Mouse (Mus musculus) layer of hippocampus, postnatal 10 days (tissue): ENCODE data around the gene Anxa9. TPM values are rescaled to one million over a fixed set of nuclear protein-coding genes. Genes with fewer than 3 reads are reported as not detected.
"Not testable (repeated sequence)": the region's sequence is repeated elsewhere in the genome, so short reads cannot be mapped to it uniquely, and the experiment has no call there.

Experiments
- DNase-seq, 2 experiments: peaks; one replicate each; pipeline ENCODE4 v3.0.0; 2021; ENCODE audit warnings: low spot score in 2 of 2
- long read RNA-seq: library from polyadenylated mRNA; stranded (forward); transcript quantifications from one replicate; pipeline ENCODE4 v2.0.0, GENCODE M21; 2023
- total RNA-seq, 2 experiments: library from RNA; stranded (reverse); gene quantifications; 2 replicates each; pipeline ENCODE4 v1.2.3; 2021

Anxa9 gene
- total RNA-seq = under 1 TPM; 0.65 to 0.75 TPM
- long read RNA-seq = 0 reads

DNA sequence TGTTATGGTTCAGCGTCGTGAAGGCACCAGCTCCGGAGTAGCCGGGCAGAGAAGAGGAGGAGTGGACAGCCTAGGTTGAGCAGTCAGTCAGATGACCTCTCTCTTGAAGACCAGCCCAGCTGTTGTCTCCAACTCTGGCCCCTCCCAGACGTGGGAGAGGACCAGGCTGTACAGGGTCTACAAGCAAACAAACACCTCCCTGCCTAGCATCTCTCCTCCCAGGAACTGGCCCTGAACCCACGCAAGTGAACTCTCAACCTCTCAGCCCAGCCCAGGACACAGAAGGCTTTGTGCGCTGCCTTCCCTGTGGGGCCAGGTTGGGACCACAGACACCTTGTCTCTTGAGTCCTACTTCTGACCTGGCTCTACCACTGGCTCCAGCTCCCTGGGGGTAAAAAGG, at the start of gene Anxa9:
Gene Anxa9 (minus strand): TSS at position 77 of the 400 bp plus-strand sequence.
- no peak for DNase-seq

DNA sequence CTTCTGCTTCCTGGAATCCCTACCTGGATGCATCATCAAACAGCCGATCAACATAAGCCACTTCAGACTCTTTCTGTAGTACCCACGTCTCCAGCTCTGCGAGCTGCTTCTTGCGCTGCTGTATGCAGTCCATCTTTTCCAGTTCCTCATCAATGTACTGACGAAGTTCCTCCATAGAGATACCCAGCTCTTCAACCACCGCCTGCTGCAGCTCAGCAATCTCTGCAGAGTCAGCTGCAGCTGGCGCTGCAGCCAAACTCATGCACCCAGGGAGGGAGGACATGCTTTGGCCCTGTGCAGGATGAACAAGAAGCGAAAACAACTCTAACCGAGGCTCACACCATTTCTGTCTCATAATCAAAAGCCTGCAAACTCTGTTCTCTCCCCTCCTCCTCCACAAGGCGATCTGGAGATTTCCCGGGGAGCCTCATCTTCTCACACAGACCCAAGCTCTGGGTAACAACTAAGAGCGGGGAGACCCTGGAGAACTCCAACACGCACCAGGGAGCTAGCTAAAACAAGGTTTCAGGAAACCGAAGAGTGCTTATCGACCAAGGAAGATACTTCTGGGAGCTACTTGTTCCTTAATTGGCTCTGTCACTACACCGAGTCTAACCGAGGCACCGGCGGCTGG, 49.1 kb upstream of the Anxa9 start:
- not testable (repeated sequence) for DNase-seq

DNA sequence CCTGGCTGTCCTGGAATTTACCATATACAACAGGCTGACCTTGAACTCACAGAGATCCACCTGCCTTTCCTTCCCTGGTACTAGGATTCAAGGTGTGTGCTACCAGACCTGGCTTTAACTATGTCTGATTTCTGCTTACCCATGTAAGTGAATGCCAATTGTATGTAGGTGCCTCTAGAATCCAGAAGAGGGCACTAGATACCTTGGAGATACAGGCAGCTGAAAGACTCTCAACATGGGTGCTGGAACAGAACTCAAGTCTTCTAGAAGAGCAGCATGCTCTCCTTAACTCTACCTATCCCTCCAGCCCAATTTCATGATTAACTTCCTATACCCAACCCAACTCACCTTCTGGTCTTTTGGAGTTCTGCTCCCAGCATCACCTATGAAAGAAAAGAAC, 42.5 kb upstream of the Anxa9 start:
- DNase-seq = no peak

DNA sequence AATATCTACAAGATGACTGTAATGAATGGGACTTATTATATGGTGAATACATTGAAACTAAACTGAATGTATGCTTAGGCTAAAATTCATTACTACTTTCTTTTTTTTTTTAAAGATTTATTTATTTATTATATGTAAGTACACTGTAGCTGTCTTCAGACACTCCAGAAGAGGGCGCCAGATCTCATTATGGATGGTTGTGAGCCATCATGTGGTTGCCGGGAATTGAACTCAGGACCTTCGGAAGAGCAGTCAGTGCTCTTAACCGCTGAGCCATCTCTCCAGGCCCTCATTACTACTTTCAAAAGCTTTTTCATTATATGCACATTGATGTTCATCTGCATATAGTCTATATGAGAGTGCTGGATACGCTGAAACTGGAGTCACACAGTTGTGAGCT, 41.4 kb upstream of the Anxa9 start:
- not testable (repeated sequence) for DNase-seq

DNA sequence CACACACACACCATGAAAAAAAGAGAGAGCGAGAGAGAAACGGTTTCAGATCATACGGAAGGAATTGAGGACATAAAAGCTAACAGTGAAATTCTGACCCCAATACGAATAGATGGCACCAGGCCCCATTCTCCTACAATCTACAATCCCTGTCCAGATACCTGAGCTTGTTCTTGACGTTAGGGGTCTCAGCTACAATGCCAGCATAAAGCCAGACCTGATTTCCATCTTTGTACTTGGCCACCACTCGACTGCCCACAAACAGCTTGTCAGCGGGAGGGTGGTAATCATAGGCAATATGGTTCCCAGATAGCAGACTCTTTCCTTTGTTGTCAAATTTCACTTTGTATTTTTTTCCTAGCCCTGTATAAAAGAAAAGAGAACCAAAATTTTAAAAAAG, 39.5 kb upstream of the Anxa9 start:
- no peak for DNase-seq

DNA sequence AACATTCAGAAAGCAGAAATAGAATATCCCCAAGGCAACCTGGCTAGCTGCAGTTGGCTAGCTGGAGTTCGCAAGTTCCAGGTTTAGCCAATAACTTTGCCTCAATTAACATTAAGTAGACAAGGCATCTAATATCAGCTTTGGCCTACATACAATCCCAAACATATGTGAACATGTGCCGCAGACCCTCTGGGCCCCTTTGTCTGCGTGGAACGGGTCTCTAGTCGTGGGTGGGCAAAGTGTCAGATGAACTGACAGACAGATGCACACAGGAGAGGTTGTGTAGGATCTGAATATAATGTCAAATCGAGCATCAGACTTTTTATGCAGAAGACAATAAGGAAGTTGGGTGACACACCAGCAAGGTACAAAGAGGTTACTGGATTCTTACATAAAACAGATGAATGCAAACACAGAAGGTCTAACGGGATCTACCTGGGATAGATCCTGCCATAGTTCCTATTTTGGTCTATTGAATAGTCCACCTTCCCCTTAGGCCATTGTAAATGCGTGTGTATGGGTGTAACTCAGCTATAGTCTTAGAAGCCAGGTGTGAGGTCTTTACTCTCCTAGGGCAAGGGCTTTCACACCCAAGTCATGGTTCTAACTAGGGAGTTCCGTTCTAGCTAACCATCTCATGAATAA, 36.5 kb upstream of the Anxa9 start:
- not testable (repeated sequence) for DNase-seq

DNA sequence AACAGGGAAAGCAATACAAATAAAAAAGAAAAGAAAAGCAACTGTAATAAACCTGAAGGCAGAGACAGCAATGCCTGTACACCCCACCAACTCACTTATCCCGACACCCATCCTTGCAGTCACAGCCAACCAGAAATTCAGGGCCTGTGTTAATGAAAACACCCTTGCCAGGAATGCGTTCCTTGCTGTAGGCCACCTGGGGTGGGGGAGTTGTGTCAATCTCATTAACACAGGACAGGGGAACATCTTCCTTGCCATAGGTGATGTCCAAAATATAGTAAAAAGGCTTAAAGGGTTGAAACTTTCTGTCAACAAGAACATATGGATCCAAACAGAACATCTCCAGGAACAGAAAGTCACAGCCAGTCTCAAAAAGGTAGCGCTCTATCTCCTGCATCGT, 31.3 kb upstream of the Anxa9 start:
- DNase-seq = no peak

DNA sequence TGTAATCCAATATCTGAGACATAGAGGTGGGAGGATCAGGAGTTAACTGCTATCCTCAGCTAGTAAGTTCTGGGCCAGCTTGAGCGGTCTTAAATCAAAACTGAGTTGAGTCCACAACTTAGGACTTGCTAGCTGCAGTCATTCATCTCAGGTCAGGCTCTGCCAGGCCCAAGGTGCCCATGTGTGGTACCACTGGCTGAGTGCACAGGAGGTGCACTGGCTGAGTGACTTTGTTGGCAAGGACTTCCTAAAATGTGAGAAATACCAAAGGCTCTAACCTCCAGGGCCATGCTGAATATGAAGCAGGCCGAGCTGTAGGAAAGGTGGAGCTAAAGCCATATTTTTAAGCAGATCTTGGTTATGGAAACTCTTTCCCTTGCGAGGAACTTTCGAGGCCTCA, 30.4 kb upstream of the Anxa9 start:
- no peak for DNase-seq

DNA sequence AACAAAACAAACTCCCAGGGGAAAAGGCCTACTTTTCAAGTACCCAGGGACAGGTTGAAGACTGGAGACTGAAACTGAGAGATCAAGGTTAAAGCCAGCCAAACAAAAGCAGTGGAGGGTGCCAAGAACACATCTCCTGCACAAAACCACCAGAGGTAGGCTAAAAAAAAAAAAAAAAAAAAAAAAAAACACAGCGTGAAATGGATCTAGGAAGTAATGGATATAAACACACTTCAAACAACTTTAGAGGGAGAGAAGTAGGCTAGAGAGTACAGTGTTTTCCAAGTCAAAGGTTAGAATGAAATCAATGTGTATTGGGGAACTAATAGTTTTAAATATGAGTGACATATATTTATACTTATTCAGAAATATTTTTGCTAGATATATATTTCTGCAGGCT, 24.6 kb upstream of the Anxa9 start:
- DNase-seq = no peak

DNA sequence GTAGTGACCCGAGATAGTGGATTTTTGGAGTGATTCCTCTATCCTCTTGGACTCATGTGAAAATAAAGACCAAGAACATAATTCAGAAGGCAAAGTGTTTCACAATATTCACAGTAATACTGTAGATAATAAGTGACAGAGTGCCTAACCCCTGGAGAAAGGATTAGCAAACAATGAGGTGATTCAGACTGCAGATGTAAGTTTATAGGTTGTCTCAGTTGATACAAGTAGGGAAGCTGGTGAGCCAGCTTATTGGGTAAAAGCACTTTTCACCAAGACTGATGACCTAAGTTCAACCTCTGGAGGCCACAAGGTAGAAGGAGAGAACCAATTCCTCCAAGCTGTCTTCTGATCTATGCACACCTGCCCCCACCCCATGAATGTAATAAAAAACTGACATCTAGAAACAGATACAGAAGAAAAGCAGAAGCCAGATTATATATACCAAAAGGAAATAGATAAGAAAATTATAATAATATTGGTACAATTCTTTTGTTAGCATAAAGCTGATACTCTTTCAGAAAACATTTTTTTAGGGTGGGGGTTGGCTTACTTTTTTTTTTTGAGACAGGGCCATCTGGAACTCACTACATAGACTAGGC, 21.9 kb upstream of the Anxa9 start:
- no peak for DNase-seq

DNA sequence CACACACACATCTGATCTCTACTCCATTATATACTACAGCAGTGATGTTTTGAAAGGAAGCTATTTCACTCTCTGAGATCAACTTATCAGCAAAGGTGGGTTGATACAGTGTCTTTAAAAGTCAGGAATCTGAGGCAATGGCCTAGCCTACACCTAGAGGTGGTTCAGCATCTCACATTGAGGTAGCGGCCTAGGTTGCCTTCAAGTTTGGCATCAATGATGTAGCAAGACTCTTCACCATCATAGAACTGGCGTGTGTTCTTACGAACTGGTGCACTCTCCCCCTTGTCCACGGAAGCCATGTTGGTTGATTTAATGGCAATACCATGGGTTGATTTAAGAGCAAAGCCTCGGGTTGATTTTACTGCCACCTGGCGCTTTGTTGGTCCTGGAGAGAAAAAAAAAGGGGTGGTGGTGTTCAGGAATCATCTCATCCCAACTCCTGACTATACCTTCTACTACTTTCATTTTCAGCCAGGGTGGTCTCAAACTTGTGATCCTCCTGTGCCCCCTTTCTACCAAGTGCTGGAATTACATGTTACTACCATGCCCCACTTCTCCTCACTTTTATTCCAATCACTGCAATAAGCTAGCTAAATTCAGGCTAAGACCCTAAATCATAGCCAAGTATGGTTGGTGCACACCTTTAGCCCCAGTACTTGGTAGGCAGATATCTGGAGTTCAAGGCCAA, 17.6 kb upstream of the Anxa9 start:
- no peak for DNase-seq

DNA sequence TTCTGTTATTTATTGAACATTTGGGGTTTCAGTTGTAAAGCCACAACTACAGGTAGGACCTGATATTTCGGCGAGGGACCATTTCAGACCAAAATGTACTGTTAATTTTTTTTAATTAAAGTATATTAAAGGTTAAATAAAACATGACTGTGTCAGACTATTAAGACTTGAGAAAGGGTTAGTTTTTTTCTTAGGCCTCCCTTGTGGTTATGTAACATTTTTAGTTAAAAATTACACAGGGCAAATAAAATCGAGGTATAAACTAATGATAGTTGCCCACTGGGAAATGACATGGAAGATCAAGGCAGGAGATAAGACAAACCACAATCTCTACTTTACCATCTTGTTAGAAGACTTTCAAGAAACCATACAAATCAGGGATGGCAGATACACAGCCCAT, 16.5 kb upstream of the Anxa9 start:
- DNase-seq = no peak

DNA sequence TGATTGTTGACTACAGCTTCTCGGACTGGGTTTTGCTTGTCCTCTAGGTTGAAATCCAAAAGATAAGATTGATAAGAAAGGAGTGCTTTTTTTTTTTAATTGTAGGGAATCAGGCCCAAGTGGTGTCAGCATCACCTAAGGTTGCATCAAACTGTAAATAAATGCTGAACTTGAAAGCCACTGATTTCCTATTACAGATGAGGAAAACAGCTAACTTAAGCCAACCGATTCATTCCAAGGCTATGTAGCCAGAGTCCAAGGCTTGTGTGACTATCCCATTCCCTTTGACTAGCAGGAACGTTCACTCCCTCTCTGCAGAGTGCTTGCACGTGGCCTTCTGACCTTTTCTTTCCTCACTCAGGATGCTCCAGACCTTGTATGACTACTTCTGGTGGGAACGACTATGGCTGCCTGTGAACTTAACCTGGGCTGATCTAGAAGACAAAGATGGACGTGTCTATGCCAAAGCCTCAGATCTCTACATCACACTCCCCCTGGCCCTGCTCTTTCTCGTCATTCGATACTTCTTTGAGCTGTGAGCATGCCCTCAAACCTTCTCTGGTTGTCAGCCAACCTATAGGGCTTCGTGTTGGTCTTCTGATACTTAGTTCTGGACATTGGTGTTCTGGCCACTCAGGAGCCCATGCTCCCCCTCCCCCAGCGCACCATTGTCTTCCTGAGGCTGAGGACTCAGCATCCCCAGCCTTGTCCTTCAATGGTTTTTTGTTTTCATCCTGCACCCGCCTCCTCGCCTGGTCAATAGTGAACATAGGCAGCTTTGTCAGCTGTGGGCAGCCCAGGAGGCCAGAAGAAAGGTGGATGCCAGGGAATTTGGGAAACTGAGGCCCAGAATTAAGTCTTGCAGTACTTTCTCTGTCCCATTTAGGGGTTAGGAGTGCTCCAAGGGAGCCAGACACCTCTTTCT, 13.0 kb upstream of the Anxa9 start:
- DNase-seq = no peak

DNA sequence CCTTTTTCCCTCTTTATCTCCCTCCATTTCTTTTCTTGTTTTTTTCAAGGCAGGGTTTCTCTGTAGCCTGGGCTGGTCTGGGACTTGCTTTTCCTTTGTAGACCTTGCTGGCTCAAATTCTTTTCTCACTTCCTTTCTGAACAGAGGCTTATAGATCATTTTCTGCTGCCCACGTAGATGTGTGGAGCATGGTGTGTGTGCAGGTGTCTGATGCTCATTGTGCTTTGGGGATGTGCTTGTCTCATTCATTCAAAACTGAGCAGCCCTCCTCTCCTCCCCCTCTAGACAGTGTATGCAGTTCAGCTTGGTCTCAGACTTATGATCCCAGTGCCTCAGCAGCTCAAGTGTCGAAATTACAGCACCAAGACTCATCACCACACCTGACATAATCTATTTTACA, 12.1 kb upstream of the Anxa9 start:
- DNase-seq = no peak

DNA sequence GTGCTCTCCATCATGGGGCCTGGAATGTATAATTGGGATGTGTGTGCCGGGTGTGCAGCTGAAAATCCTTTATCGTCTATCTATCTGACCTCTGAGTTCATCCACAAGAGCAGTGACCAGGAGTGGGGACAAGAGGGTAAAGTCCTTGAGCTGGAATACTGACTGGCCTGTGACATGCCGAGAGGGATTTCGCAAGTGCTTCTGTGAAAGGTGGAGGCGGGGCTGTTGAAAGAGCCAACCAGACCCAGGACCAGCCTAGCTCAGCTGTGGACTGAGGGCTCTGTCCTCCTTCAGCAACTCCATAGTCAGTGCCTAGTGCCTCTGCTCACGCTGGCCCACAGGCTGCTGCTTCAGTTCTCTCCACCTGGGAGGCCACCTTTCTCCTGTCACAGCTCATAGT, 11.6 kb upstream of the Anxa9 start:
- DNase-seq = no peak

DNA sequence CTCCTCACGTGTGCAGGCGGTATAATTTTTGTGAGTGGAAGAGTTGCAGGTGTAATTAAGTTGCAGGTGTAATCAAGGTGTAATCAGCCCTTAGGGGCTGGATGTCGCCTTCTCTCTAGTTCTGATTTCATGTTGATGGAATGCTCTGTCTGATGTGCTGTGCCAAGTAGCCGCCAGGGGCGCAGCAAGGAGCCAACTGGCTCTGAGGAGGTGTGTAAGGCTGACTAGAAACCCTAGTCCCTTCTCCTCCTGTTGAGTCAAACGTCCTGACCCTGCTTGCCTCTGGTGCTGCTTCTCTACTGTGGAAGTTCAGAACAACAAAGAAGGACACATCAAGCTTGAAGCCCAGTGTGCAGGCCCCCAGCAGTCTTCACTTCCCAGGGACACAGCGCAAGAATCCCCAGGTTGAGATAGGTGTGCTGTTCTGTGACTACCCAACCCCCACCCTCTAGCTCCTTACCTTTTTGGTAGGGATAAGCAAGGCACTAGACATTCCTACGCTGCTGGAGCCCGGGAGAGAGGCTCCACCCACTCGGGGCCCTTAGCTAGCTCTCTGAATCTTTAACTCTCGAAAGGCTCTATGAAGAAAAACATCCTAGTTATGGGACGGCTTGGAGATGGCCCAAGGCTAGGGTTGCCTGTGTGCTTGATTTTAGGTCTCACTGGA, 10.6 kb upstream of the Anxa9 start:
- DNase-seq = peak; percentile 43 to 63

DNA sequence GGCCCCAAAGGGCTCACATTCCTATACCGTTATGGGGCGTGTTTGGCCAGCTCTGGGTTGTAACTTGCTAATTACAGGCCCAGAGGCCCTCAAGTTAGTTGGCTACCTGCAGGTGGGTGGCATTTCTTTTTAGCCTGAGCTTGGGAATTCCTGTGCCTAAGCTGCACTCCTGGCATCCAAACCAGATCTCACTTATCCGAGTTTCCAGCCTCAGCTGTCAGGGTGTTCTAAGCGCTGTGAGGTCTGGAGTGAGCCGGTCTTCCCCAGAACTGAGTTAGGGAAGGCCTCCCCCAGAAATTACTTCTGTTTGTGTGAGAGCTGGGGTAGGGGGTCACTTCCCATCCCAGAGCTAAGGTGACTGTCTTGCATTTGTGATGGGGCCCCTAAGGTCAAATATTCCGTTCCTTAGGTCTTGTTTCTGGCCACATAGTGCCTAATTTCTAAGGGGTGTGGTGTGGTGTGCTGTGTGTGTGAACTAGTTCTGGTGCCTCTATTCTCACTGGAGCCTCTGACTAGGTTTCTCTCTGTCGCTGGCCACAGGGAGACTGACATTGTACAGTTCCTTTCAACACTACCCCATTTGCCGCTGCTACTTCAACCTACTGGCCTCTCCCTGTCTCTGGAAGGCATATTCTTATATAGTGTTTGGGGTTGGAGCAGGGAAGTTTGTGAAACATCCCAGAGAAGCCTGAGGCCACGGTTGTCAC, 9.0 kb upstream of the Anxa9 start:
- no peak for DNase-seq

DNA sequence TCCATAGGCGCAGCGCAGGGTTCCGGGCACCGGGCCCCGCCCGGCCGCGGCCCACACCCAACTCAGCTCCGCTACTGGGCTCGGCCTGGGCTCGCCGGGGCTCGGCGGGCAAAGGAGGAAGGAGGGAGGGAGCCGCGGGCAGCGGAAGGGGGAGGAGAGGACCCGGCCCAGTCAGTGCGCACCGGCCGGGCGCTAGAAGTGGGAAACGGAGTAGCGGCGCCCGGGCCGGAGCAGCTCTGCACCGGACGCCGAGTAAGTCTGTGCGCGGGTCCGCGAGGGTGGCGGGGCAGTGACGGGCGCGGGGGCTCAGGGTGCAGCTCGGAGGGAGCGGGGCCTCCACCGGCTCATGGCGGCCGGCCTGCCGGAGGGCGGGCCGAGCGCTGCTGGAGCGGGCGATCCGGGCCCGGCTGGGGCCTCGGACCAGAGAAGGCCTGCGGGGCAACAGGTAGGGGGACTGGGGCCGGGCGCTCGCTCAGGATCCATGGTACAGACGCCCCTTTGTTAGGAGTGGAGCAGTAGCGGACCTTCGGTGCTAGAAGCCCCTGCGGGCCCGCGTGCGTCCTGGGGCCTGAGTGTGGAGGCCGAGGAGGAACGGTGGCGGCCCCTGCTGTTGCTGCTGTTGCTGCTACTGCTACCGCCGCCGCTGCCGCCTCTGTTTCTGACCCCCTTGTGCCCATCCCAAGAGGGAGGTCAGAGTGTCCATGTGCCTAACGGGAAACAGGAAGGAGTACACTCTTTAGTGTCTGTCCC, 8.3 kb upstream of the Anxa9 start:
- peak; percentile 80 to 85 for DNase-seq

DNA sequence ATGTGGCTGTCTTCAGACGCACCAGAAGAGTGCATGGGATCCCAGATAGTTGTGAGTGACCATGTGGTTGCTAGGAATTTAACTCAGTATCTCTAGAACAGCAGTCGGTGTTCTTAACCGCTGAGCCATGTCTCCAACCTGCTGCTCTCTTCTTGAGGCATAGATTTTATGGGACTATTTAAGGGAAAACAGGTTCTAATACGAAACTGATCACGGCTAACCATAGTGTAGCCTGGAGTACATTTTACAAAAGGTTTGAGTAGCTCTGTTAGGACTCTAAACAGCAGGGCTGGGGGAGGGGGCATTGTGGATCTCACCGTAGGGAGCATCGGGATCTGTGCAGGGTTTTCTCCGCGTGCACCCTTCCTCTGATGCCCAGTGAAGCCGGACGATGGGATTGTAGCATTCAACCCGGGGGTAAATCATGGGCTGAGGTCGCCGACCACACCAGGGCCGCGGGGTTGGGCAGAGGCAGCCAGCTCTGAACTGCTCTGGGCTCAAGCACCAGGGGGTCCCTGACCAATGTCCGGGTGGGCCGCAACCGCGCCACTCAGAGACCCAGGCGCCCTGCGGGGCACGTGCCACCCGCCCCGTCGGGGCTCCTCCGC, 7.6 kb upstream of the Anxa9 start, which contains the start of gene Cers2:
Gene Cers2 (plus strand): TSS at position 306 of the 608 bp plus-strand sequence.
- no peak for DNase-seq
